Mouse (Mus musculus) CH12.LX (cell line): ENCODE data around the gene Serp2.

ENCODE experiments used
- EP300 ChIP-seq: IDR thresholded peaks from 2 replicates; pipeline ENCODE4 v1.6.1; 2011; ENCODE audit warnings: low read length, improper control_type of control experiment
- POLR2A ChIP-seq: IDR thresholded peaks from 2 replicates; pipeline ENCODE4 v1.6.1; 2011; ENCODE audit warnings: low read depth, mild to moderate bottlenecking, improper control_type of control experiment, low read length

DNA sequence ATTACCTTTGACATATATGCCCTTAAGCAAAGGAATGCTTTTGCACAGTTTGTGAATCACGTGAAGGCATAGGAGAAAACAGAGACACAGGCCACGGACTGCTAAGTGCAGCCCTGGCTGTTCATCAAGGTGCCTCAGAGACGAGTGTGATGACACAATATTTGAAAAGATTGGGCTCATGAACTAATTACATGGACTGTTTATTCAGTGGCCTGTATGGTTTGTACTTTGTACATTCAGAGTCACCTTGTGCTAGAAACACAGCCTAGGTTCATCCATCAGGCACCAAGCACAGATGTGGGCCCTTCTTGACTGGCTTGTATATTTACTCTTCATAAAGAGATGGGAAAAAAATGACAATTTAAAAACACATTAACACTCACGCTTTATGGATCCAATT lies 9.5 kb upstream of the Serp2 start:
- TF ChIP-seq POLR2A: no peak
- TF ChIP-seq EP300: no peak
